Mouse (Mus musculus): Measurements from ENCODE around the gene Zbtb20.

DNA sequence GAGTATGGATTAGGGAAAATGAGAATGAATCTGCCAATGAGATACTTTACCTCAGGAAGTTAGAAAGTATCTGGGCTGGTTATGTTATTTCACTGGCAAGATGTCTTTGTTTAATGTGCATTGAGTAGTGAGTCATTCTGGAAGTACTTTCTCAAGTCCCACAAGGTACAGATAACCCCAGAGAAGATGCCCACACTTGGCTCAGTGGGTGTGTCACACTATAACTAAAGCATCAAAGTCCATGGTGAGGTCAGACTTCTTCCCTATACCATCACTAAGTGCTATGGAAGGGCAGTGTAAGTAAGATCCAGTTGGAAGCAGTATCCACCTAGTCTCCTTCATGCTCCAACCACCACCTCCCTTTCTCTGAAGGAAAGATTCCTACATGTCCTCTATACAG is 255.4 kb downstream of the Zbtb20 start:
- TF ChIP-seq POLR2A (IDR thresholded peaks at IDR 0.05; ENCODE audit: low read depth, low read length) (no peak), CTCF (IDR thresholded peaks at IDR 0.05; ENCODE audit: borderline replicate concordance, insufficient read depth, low read length) (no peak)
